Mouse (Mus musculus) heart, embryonic 11.5 days (tissue): Measurements from ENCODE around the gene Ifnl3. TPM values are rescaled to one million over a fixed set of nuclear protein-coding genes. Genes with fewer than 3 reads are reported as not detected.

Source experiments
- ATAC-seq: fragments of 200-750 bp; cut with Nextera tagmentation; replicated peaks from 2 replicates; pipeline ENCODE4 v1.8.0; 2017; ENCODE audit warnings: moderate library complexity; ENCODE audit not compliant: insufficient number of reproducible peaks, low FRiP score, low TSS enrichment
- H3K27ac ChIP-seq: fragments of 300-500 bp; sonication (generic); 2 replicates; pipeline ENCODE4 v1.5.1; 2014; ENCODE audit warnings: mild to moderate bottlenecking, low read depth, low read length
- H3K27me3 ChIP-seq: fragments of 300-500 bp; sonication (generic); 2 replicates; pipeline ENCODE4 v1.6.1; 2014; ENCODE audit warnings: mild to moderate bottlenecking, low read length, mixed read lengths; ENCODE audit not compliant: control insufficient read depth, insufficient read depth
- H3K36me3 ChIP-seq: fragments of 300-500 bp; sonication (generic); 2 replicates; pipeline ENCODE4 v1.6.1; 2014; ENCODE audit warnings: mild to moderate bottlenecking, low read length, moderate library complexity, mixed read lengths; ENCODE audit not compliant: control insufficient read depth, insufficient read depth
- H3K4me1 ChIP-seq: fragments of 300-500 bp; sonication (generic); 2 replicates; pipeline ENCODE4 v1.6.1; 2014; ENCODE audit warnings: low read length; ENCODE audit not compliant: control insufficient read depth, insufficient read depth
- H3K4me2 ChIP-seq: fragments of 300-500 bp; sonication (generic); 2 replicates; pipeline ENCODE4 v1.6.1; 2014; ENCODE audit warnings: mild to moderate bottlenecking, moderate library complexity
- H3K4me3 ChIP-seq: fragments of 300-500 bp; sonication (generic); 2 replicates; pipeline ENCODE4 v1.5.1; 2014; ENCODE audit warnings: low read depth, low read length
- H3K9ac ChIP-seq: fragments of 300-500 bp; sonication (generic); 2 replicates; pipeline ENCODE4 v1.6.1; 2014; ENCODE audit warnings: mild to moderate bottlenecking, low read depth, low read length, moderate library complexity
- H3K9me3 ChIP-seq: fragments of 300-500 bp; sonication (generic); replicated peaks from 2 replicates; pipeline ENCODE4 v1.6.1; 2016; ENCODE audit warnings: low read length; ENCODE audit not compliant: control insufficient read depth
- WGBS: fragments of 180-500 bp; shearing (Covaris S2); extraction: QIAGEN DNeasy Blood & Tissue Kit; methylation state at CpG from one replicate; pipeline ENCODE4 v1.1.7; 2014; ENCODE audit not compliant: insufficient replicate concordance; 5-methylcytosine and 5-hydroxymethylcytosine counted together
- polyA plus RNA-seq: library from polyadenylated mRNA; unstranded; fragments of >200 nt; fragmentation: Nextera tagmentation; extraction: Ambion mirVana; gene quantifications from 2 replicates; pipeline ENCODE4 v1.2.1, GENCODE M21; 2014

Gene Ifnl3
- polyA plus RNA-seq, 1 experiment from 2014 or later = not detected

- Histone ChIP-seq H3K9ac (no peak overlapping the region), H3K27ac (no peak overlapping the region), H3K9me3 (no peaks in the 10 kb centered on the region), H3K4me2 (no peak overlapping the region), H3K4me1 (peaks cover 4% of the 10 kb centered on the region), H3K36me3 (peaks cover 34% of the 10 kb centered on the region), H3K4me3 (no peak overlapping the region), H3K27me3 (no peaks in the 10 kb centered on the region)
- 81% methylated on average over 5 of the region's 5 CpGs for WGBS
- no peak for ATAC-seq
These were observed 42.8 kb downstream of the Ifnl3 start for GRCm38 (mm10) chr7:28565407-28565806.

GRCm38 (mm10) chr7:28567539-28567938 lies 44.9 kb downstream of the Ifnl3 start:
- H3K4me2 ChIP-seq = no peak overlapping the region
- 65% methylated on average over 4 of the region's 4 CpGs for WGBS
- peaks cover 23% of the 10 kb centered on the region for H3K4me1 ChIP-seq
- no peaks in the 10 kb centered on the region for H3K9me3 ChIP-seq
- no peak overlapping the region for H3K4me3 ChIP-seq
- peaks cover 30% of the 10 kb centered on the region for H3K36me3 ChIP-seq
- no peak overlapping the region for H3K9ac ChIP-seq
- no peak overlapping the region for H3K27ac ChIP-seq
- no peaks in the 10 kb centered on the region for H3K27me3 ChIP-seq
- no peak for ATAC-seq

GRCm38 (mm10) chr7:28568253-28568652 lies 45.6 kb downstream of the Ifnl3 start:
- Histone ChIP-seq H3K36me3 (peaks cover 26% of the 10 kb centered on the region), H3K4me1 (peaks cover 31% of the 10 kb centered on the region), H3K9me3 (no peaks in the 10 kb centered on the region), H3K4me2 (no peak overlapping the region), H3K27ac (no peak overlapping the region), H3K27me3 (no peaks in the 10 kb centered on the region), H3K9ac (no peak overlapping the region), H3K4me3 (no peak overlapping the region)
- ATAC-seq = no peak

- H3K9ac ChIP-seq = no peak overlapping the region
- no peaks in the 10 kb centered on the region for H3K9me3 ChIP-seq
- H3K27me3 ChIP-seq = no peaks in the 10 kb centered on the region
- H3K4me3 ChIP-seq = no peak overlapping the region
- H3K27ac ChIP-seq = 0 out of 2 replicates have a peak overlapping the region, but pooled peaks have one; percentile 0
- no peak overlapping the region for H3K4me2 ChIP-seq
- 66% methylated on average over 12 of the region's 12 CpGs for WGBS
- ATAC-seq = no peak
- H3K4me1 ChIP-seq = peaks cover 35% of the 10 kb centered on the region
- peaks cover 16% of the 10 kb centered on the region for H3K36me3 ChIP-seq
These were observed 47.8 kb downstream of the Ifnl3 start for GRCm38 (mm10) chr7:28570291-28570981.

- no peaks in the 10 kb centered on the region for H3K27me3 ChIP-seq
- H3K36me3 ChIP-seq = peaks cover 14% of the 10 kb centered on the region
- H3K9ac ChIP-seq = no peak overlapping the region
- 0 out of 2 replicates have a peak overlapping the region, but pooled peaks have one; percentile 0 for H3K27ac ChIP-seq
- no peaks in the 10 kb centered on the region for H3K9me3 ChIP-seq
- H3K4me2 ChIP-seq = no peak overlapping the region
- no peak for ATAC-seq
- no peak overlapping the region for H3K4me3 ChIP-seq
- WGBS = 39% methylated on average over 5 of the region's 5 CpGs
- H3K4me1 ChIP-seq = peaks cover 41% of the 10 kb centered on the region
These were observed 48.5 kb downstream of the Ifnl3 start for GRCm38 (mm10) chr7:28570982-28571682.

GRCm38 (mm10) chr7:28572689-28573088 lies 50.1 kb downstream of the Ifnl3 start:
- Histone ChIP-seq H3K27me3 (no peaks in the 10 kb centered on the region), H3K9ac (no peak overlapping the region), H3K36me3 (peaks cover 2% of the 10 kb centered on the region), H3K4me1 (peaks cover 56% of the 10 kb centered on the region), H3K4me2 (no peak overlapping the region), H3K9me3 (no peaks in the 10 kb centered on the region), H3K4me3 (no peak overlapping the region), H3K27ac (no peak overlapping the region)
- WGBS = 82% methylated on average over 5 of the region's 5 CpGs
- ATAC-seq = no peak

- no peaks in the 10 kb centered on the region for H3K27me3 ChIP-seq
- peak overlapping the region; percentile 10; the same call in 1 of the 2 replicates for H3K9ac ChIP-seq
- peaks cover 62% of the 10 kb centered on the region for H3K4me1 ChIP-seq
- H3K27ac ChIP-seq = no peak overlapping the region
- no peak for ATAC-seq
- no peaks in the 10 kb centered on the region for H3K9me3 ChIP-seq
- WGBS = 92% methylated on average over 3 of the region's 3 CpGs
- H3K36me3 ChIP-seq = no peaks in the 10 kb centered on the region
- H3K4me3 ChIP-seq = no peak overlapping the region
- H3K4me2 ChIP-seq = no peak overlapping the region
These were observed 50.6 kb downstream of the Ifnl3 start for GRCm38 (mm10) chr7:28573236-28573635.
